Mouse (Mus musculus): Measurements from ENCODE around the gene Reln. TPM values are rescaled to one million over a fixed set of nuclear protein-coding genes. Genes with fewer than 3 reads are reported as not detected.

Reln gene
- polyA plus RNA-seq (2015; fragmentation: Nextera tagmentation; extraction: Ambion mirVana): 18.7 and 26.2 TPM in 2 replicates

- Histone ChIP-seq H3K4me1 (replicated peaks) (peaks cover 61% of the 10 kb centered on the region), H3K27ac (replicated peaks) (peak within 1 kb of the TSS; percentile 92)
Observed at GRCm38 (mm10) chr5:22344556-22344975, at the start of gene Reln. Reln (minus strand) TSS chr5:22344702.

DNA sequence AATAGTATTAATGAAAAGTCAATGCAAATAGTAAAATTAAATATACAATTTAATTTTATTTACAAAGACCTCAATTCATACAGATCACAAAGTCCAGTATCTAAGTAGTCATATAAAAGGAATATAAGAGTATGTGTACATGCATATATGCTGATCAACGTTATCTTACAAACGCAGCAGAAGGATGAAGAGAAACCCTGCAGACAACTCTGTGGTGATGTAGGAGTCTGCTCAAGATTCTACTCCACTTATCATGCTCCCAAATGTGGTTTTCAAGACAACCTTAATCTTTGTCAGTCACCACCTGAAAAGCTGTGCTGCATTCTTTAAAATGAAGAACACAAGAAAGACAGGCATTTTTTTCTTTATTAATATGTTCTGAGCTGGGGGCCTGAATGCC is 44.0 kb upstream of the Reln start:
- Histone ChIP-seq H3K4me1 (replicated peaks) (0 out of 2 replicates have a peak, but pooled peaks cover 4% of the 10 kb centered on the region), H3K9ac (no peak overlapping the region), H3K36me3 (replicated peaks) (no peaks in the 10 kb centered on the region), H3K4me2 (no peak overlapping the region), H3K9me3 (replicated peaks) (no peaks in the 10 kb centered on the region), H3K27me3 (no peaks in the 10 kb centered on the region; the same call in 1 of the 2 replicates), H3K27ac (replicated peaks) (no peak overlapping the region), H3K4me3 (replicated peaks) (no peak overlapping the region)
- 46% methylated on average over 2 of the region's 2 CpGs for WGBS (ENCODE audit: insufficient replicate concordance)
- ATAC-seq (ENCODE audit: insufficient read depth): 0 out of 2 replicates have a peak, but pooled peaks have one; percentile 47

More at GRCm38 (mm10) chr5:22344556-22344975, at the start of gene Reln:
- peak; percentile 57 for ATAC-seq (ENCODE audit: insufficient read depth)
- Histone ChIP-seq H3K4me3 (replicated peaks) (peak within 1 kb of the TSS; percentile 78), H3K36me3 (replicated peaks) (no peaks in the 10 kb centered on the region), H3K27me3 (peaks cover 72% of the 10 kb centered on the region), H3K4me2 (peak within 1 kb of the TSS; percentile 96), H3K9me3 (replicated peaks) (0 out of 2 replicates have a peak, but pooled peaks cover 4% of the 10 kb centered on the region), H3K9ac (peak within 1 kb of the TSS; percentile 93)
- under 1% methylated on average over 65 of the region's 68 CpGs for WGBS (ENCODE audit: insufficient replicate concordance)

DNA sequence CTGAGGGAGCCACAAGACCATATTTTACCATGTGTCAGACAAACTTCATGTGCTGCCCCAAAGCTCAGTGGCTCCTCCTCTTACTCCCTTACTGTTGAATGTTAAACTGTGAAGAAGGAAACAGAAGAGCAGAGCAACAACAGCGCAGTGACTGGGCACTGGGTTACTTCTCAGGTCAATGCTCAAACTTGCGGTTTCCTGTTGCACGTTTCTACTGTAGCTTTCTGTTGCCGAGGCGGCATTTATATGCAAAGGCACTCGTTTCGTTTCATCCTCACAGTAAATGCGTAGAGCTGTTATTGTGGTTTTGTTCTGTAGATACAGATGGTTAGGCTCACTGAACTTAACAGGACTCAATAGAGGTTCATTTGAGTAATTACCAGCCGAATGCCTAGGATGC is 16.0 kb upstream of the Reln start:
- Histone ChIP-seq H3K4me2 (no peak overlapping the region), H3K4me3 (replicated peaks) (no peak overlapping the region), H3K27me3 (peaks cover 4% of the 10 kb centered on the region; the same call in 1 of the 2 replicates), H3K4me1 (replicated peaks) (no peaks in the 10 kb centered on the region), H3K27ac (replicated peaks) (no peak overlapping the region), H3K36me3 (replicated peaks) (no peaks in the 10 kb centered on the region), H3K9ac (no peak overlapping the region), H3K9me3 (replicated peaks) (no peaks in the 10 kb centered on the region)
- no peak for ATAC-seq (ENCODE audit: insufficient read depth)
- 54% methylated on average over 9 of the region's 9 CpGs for WGBS (ENCODE audit: insufficient replicate concordance)

GRCm38 (mm10) chr5:22348412-22348811 is 3.9 kb upstream of the Reln start:
- Histone ChIP-seq H3K4me1 (replicated peaks) (peaks cover 70% of the 10 kb centered on the region), H3K36me3 (replicated peaks) (no peaks in the 10 kb centered on the region), H3K27me3 (peaks cover 35% of the 10 kb centered on the region), H3K4me3 (replicated peaks) (no peak overlapping the region), H3K4me2 (peak overlapping the region; percentile 45), H3K9me3 (replicated peaks) (0 out of 2 replicates have a peak, but pooled peaks cover 4% of the 10 kb centered on the region), H3K27ac (replicated peaks) (peak overlapping the region; percentile 92), H3K9ac (no peak overlapping the region)
- peak; percentile 89 for ATAC-seq (ENCODE audit: insufficient read depth)
- WGBS (ENCODE audit: insufficient replicate concordance): 7% methylated on average over 3 of the region's 3 CpGs

GRCm38 (mm10) chr5:22347732-22348131 is 3.2 kb upstream of the Reln start:
- H3K36me3 ChIP-seq (replicated peaks): no peaks in the 10 kb centered on the region
- H3K9me3 ChIP-seq (replicated peaks): 0 out of 2 replicates have a peak, but pooled peaks cover 4% of the 10 kb centered on the region
- H3K4me1 ChIP-seq (replicated peaks): peaks cover 72% of the 10 kb centered on the region
- peak; percentile 49 for ATAC-seq (ENCODE audit: insufficient read depth)
- WGBS (ENCODE audit: insufficient replicate concordance): 34% methylated on average over 2 of the region's 2 CpGs
- peak overlapping the region; percentile 92 for H3K27ac ChIP-seq (replicated peaks)
- no peak overlapping the region for H3K4me3 ChIP-seq (replicated peaks)
- H3K27me3 ChIP-seq: peaks cover 42% of the 10 kb centered on the region
- no peak overlapping the region for H3K9ac ChIP-seq
- H3K4me2 ChIP-seq: peak overlapping the region; percentile 45

- 32% methylated on average over 14 of the region's 14 CpGs for WGBS (ENCODE audit: insufficient replicate concordance)
- H3K4me1 ChIP-seq (replicated peaks): peaks cover 76% of the 10 kb centered on the region
Observed at GRCm38 (mm10) chr5:22345894-22346635, 1.6 kb upstream of the Reln start.

DNA sequence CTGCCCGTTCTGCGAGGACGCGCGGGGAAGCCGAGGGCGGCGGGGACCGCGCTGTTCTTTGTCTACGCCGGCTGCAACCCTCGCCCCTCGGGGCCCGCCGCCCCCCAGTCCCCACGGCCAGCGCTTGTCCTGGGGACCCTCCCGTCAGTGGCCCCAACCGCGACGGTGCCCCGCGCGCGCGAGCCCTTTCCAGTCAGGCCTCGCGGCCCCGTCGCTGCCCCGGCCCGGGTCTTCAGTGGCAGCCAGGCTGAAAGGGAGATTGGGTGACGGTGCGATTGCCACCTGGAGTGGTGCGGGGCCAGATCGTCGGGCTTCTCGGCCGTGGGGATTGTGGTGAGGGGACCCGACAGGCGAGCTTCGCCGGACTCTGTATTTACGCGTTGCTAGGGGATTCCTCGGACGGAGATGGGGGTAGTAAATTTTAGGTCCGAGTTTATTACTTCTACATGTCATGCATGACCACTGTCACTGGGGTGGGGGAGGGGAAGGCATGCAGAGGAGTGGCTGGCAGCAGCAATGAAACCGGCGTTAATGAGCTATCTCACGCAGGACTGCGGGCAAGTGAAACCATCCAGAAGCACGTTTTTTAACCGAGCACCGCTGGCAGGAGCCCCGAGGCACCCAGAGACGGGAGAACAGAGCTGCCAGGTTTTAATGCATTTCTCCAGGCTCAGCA is 612 bp upstream of the Reln start:
- H3K27me3 ChIP-seq: peaks cover 67% of the 10 kb centered on the region
- peak overlapping the region; percentile 92 for H3K27ac ChIP-seq (replicated peaks)
- H3K9me3 ChIP-seq (replicated peaks): 0 out of 2 replicates have a peak, but pooled peaks cover 4% of the 10 kb centered on the region
- H3K36me3 ChIP-seq (replicated peaks): no peaks in the 10 kb centered on the region
- H3K9ac ChIP-seq: peak overlapping the region; percentile 93
- peaks cover 66% of the 10 kb centered on the region for H3K4me1 ChIP-seq (replicated peaks)
- H3K4me3 ChIP-seq (replicated peaks): peak overlapping the region; percentile 78
- H3K4me2 ChIP-seq: peak overlapping the region; percentile 96
- 2% methylated on average over 58 of the region's 58 CpGs for WGBS (ENCODE audit: insufficient replicate concordance)
- ATAC-seq (ENCODE audit: insufficient read depth): peak; percentile 5; the same call in 1 of the 2 replicates

More at GRCm38 (mm10) chr5:22345894-22346635, 1.6 kb upstream of the Reln start:
- Histone ChIP-seq H3K9me3 (replicated peaks) (0 out of 2 replicates have a peak, but pooled peaks cover 4% of the 10 kb centered on the region), H3K9ac (peak overlapping the region; percentile 93; the same call in 1 of the 2 replicates), H3K4me2 (peak overlapping the region; percentile 96), H3K36me3 (replicated peaks) (no peaks in the 10 kb centered on the region), H3K27me3 (peaks cover 57% of the 10 kb centered on the region), H3K27ac (replicated peaks) (peak overlapping the region; percentile 92), H3K4me3 (replicated peaks) (peak overlapping the region; percentile 78)
- no peak for ATAC-seq (ENCODE audit: insufficient read depth)

DNA sequence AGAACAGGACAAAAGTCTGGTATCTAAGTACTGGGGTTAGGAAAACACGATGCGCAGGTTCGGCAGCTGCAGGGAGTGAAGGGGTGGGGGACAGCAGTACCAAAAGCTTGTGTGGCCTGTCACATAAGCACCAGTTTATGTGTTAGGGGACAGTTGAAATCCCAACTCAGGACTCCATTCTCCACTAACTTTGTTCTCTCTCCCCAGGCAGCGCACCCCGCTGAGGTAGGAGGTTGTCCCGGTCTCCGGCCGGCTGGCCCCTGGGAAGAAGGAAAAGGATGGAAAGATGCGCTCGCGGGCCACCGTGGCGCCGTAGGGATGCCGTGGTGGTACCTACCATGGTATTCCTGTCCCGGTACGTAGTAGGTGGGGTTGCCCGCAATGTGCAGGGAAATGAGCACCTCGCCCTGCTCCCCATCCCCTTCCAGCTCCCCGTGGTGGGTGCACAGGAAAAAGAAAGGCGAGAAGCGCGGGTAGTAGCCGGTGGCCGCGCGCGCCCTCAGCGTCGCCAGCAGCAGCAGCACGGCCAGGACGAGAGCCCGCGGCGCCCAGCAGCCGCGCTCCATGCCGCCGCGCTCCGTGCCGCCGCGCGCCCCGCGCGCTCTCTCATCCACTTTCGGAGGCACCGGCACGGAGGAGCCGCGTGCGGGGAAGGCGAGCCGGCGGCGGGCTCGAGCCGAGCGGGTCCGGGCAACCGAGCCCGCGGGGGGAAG is 503 bp downstream of the Reln start:
- peaks cover 77% of the 10 kb centered on the region for H3K27me3 ChIP-seq
- ATAC-seq (ENCODE audit: insufficient read depth): peak; percentile 2; the same call in 1 of the 2 replicates
- H3K4me2 ChIP-seq: peak overlapping the region; percentile 96
- H3K4me1 ChIP-seq (replicated peaks): peaks cover 55% of the 10 kb centered on the region
- H3K4me3 ChIP-seq (replicated peaks): peak overlapping the region; percentile 78
- H3K27ac ChIP-seq (replicated peaks): peak overlapping the region; percentile 92
- H3K9ac ChIP-seq: peak overlapping the region; percentile 93
- no peaks in the 10 kb centered on the region for H3K36me3 ChIP-seq (replicated peaks)
- 1% methylated on average over 65 of the region's 65 CpGs for WGBS (ENCODE audit: insufficient replicate concordance)
- 0 out of 2 replicates have a peak, but pooled peaks cover 4% of the 10 kb centered on the region for H3K9me3 ChIP-seq (replicated peaks)

DNA sequence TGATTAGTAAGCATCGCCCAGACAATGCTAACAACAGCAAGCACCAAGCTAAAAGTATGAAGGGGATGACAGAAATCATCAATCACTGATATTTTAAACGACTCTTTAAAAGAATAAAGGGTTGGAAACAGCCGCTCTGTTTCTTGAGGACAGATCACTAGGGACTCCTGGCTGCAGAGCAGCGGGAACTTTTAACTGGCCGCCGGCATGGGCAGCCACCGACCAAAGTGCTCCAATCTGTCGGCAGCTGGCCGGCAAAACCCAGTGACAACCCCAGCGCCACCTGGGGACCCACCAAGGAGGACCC is 1.0 kb downstream of the Reln start:
- no peak for ATAC-seq (ENCODE audit: insufficient read depth)
- Histone ChIP-seq H3K9me3 (replicated peaks) (0 out of 2 replicates have a peak, but pooled peaks cover 4% of the 10 kb centered on the region), H3K36me3 (replicated peaks) (no peaks in the 10 kb centered on the region), H3K4me1 (replicated peaks) (peaks cover 51% of the 10 kb centered on the region), H3K9ac (peak overlapping the region; percentile 93), H3K4me3 (replicated peaks) (peak overlapping the region; percentile 78), H3K27me3 (peaks cover 81% of the 10 kb centered on the region), H3K27ac (replicated peaks) (no peak overlapping the region), H3K4me2 (peak overlapping the region; percentile 96)
- 4% methylated on average over 10 of the region's 10 CpGs for WGBS (ENCODE audit: insufficient replicate concordance)

DNA sequence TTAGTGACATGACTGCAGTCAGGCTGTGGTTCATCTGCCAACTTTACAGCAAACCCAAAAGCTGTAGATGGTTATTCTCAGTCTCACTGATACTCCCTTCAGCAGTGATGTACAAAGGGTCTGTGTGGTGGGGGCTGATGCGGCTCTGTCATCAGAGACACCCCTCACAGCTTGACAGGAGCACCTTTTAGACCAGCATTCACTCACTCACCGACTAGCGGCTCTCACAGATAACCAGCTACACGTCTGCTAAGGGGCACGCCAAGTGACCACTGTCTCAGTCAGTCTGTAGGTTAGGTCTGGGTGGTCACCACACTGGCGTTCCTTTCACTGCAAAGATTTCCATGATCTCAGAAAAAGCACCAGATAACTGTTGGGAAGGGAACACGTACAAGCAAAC is 2.0 kb downstream of the Reln start:
- Histone ChIP-seq H3K9ac (no peak overlapping the region), H3K27me3 (peaks cover 91% of the 10 kb centered on the region)

More for the DNA sequence above, 2.0 kb downstream of the Reln start:
- Histone ChIP-seq H3K4me3 (replicated peaks) (peak overlapping the region; percentile 78), H3K4me1 (replicated peaks) (peaks cover 46% of the 10 kb centered on the region), H3K9me3 (replicated peaks) (0 out of 2 replicates have a peak, but pooled peaks cover 4% of the 10 kb centered on the region), H3K27ac (replicated peaks) (no peak overlapping the region), H3K36me3 (replicated peaks) (no peaks in the 10 kb centered on the region), H3K4me2 (peak overlapping the region; percentile 96)
- ATAC-seq (ENCODE audit: insufficient read depth): no peak
- 55% methylated on average over 7 of the region's 7 CpGs for WGBS (ENCODE audit: insufficient replicate concordance)
